Mouse (Mus musculus) layer of hippocampus, postnatal 36 days (tissue): ENCODE measurements around the gene Gnl2. TPM values are rescaled to one million over a fixed set of nuclear protein-coding genes. Genes with fewer than 3 reads are reported as not detected.

ENCODE experiments used
- DNase-seq, 2 experiments: peaks; one replicate each; pipeline ENCODE4 v3.0.0; 2022
- total RNA-seq, 2 experiments: library from RNA; stranded (reverse); gene quantifications; 2 replicates each; pipeline ENCODE4 v1.2.3; 2021

Gene Gnl2
- total RNA-seq, 2 experiments from 2014 or later = 59.3 to 62.4 TPM

GRCm38 (mm10) chr4:125093031-125093430 is 76.6 kb downstream of the Gnl2 start:
- DNase-seq = no peak

GRCm38 (mm10) chr4:125096066-125096465 is 79.7 kb downstream of the Gnl2 start:
- DNase-seq = no peak

- DNase-seq = no peak
Measured at GRCm38 (mm10) chr4:125097412-125097811, 81.0 kb downstream of the Gnl2 start.

GRCm38 (mm10) chr4:125099458-125099857 is 83.1 kb downstream of the Gnl2 start:
- peak; percentile 71 to 77 for DNase-seq

GRCm38 (mm10) chr4:125101334-125101733 is 84.9 kb downstream of the Gnl2 start:
- DNase-seq = no peak

Other genes with a start within 250 kb of the Gnl2 start
- 10 to 100 TPM; 25.1 to 29.6 TPM for gene Mtf1, start 214.5 kb upstream of the Gnl2 start, total RNA-seq
- 10 to 100 TPM; 32.0 to 33.5 TPM for gene Yrdc, start 165.9 kb upstream of the Gnl2 start, total RNA-seq
- 10 to 100 TPM; 87.1 to 93.6 TPM for gene 1110065P20Rik, start 165.4 kb upstream of the Gnl2 start, total RNA-seq
- gene Maneal, start 154.4 kb upstream of the Gnl2 start, total RNA-seq = 10 to 100 TPM; 50.6 to 52.1 TPM
- gene Epha10, start 135.7 kb upstream of the Gnl2 start, total RNA-seq = 10 to 100 TPM; 35.0 to 40.9 TPM
- 10 to 100 TPM; 25.2 to 26.1 TPM for gene 9930104L06Rik, start 79.5 kb upstream of the Gnl2 start, total RNA-seq
- 1 to 10 TPM; 1.9 to 2.0 TPM for gene Cdca8, start 77.3 kb upstream of the Gnl2 start, total RNA-seq
- gene Rspo1, start 30.2 kb upstream of the Gnl2 start, total RNA-seq = 1 to 10 TPM; 8.8 to 9.8 TPM
- gene Dnali1, start 49.1 kb downstream of the Gnl2 start, total RNA-seq = under 1 TPM; 0.62 to 0.76 TPM
- gene Snip1, start 50.1 kb downstream of the Gnl2 start, total RNA-seq = 10 to 100 TPM; 16.2 to 16.5 TPM
- gene Meaf6, start 68.5 kb downstream of the Gnl2 start, total RNA-seq = 100 to 1,000 TPM; 112 to 118 TPM
- 1 to 10 TPM in 1 of 2 experiments, under 1 TPM in 1; 0.83 to 1.2 TPM for gene Zc3h12a, start 111.3 kb downstream of the Gnl2 start, total RNA-seq